Mouse (Mus musculus) liver, postnatal 0 days (tissue): ENCODE measurements around the gene Rmi2.
A peak's percentile ranks its signal among the peaks of the same experiment; 100 is the strongest.

Experiments used
- CTCF ChIP-seq: sonication (generic); IDR thresholded peaks from 2 replicates; pipeline ENCODE4 v1.5.1; 2016; ENCODE audit warnings: antibody characterized with exemption, low read depth
- EP300 ChIP-seq: IDR thresholded peaks from 2 replicates; pipeline ENCODE4 v1.6.1; 2016; ENCODE audit warnings: antibody characterized with exemption, low read depth, mild to moderate bottlenecking

DNA sequence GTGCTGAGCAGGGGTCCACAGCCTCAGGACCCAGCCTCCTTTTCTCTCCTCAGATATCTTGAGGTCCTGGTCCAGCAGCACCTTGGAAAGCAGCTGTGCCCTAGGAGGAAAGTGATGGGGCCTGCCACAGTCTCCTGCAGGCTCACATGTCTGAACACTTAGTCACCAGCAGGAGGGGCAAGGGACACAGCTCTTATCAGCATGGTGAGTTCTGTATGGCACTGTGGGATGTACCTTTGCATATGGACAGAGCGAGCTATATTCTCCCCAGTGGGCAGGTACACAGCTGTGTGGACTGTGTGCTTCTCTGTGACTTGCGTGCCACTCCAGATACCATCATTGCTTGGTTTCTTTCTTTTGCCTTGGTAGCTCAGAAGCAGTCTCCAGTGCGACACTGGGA is 55.5 kb downstream of the Rmi2 start:
- peak; percentile 74 for TF ChIP-seq CTCF
- TF ChIP-seq EP300: no peak
